Mouse (Mus musculus) heart, embryonic 16.5 days (tissue): ENCODE data around the gene Gm20388. TPM values are rescaled to one million over a fixed set of nuclear protein-coding genes. Genes with fewer than 3 reads are reported as not detected.
A peak's percentile ranks its signal among the peaks of the same experiment; 100 is the strongest.

Experiments used
- ATAC-seq: fragments of 200-750 bp; cut with Nextera tagmentation; replicated peaks from 2 replicates; pipeline ENCODE4 v1.8.0; 2017; ENCODE audit warnings: moderate number of reproducible peaks; ENCODE audit not compliant: insufficient read depth, low FRiP score; ENCODE audit errors: extremely low read depth
- H3K27ac ChIP-seq: fragments of 300-500 bp; sonication (generic); 2 replicates; pipeline ENCODE4 v1.5.1; 2014; ENCODE audit warnings: mild to moderate bottlenecking, low read length, control low read depth, moderate library complexity
- H3K27me3 ChIP-seq: fragments of 300-500 bp; sonication (generic); 2 replicates; pipeline ENCODE4 v1.6.1; 2014; ENCODE audit warnings: low read length, mixed read lengths; ENCODE audit not compliant: control insufficient read depth, insufficient read depth
- H3K36me3 ChIP-seq: fragments of 300-500 bp; sonication (generic); 2 replicates; pipeline ENCODE4 v1.6.1; 2014; ENCODE audit not compliant: control insufficient read depth, insufficient read depth
- H3K4me1 ChIP-seq: fragments of 300-500 bp; sonication (generic); 2 replicates; pipeline ENCODE4 v1.6.1; 2014; ENCODE audit warnings: low read length, mixed read lengths; ENCODE audit not compliant: control insufficient read depth, insufficient read depth
- H3K4me2 ChIP-seq: fragments of 300-500 bp; sonication (generic); 2 replicates; pipeline ENCODE4 v1.6.1; 2014; ENCODE audit warnings: low read depth, mild to moderate bottlenecking, control low read depth, low read length
- H3K4me3 ChIP-seq: fragments of 300-500 bp; sonication (generic); 2 replicates; pipeline ENCODE4 v1.5.1; 2014; ENCODE audit warnings: mild to moderate bottlenecking, control low read depth, low read length
- H3K9ac ChIP-seq: fragments of 300-500 bp; sonication (generic); 2 replicates; pipeline ENCODE4 v1.6.1; 2014; ENCODE audit warnings: low read length, control low read depth
- H3K9me3 ChIP-seq: fragments of 300-500 bp; sonication (generic); replicated peaks from 2 replicates; pipeline ENCODE4 v1.6.1; 2016; ENCODE audit warnings: low read length; ENCODE audit not compliant: control insufficient read depth
- WGBS: fragments of 180-500 bp; shearing (Covaris S2); extraction: QIAGEN DNeasy Blood & Tissue Kit; methylation state at CpG from one replicate; pipeline ENCODE4 v1.1.7; 2014; 5-methylcytosine and 5-hydroxymethylcytosine counted together
- polyA plus RNA-seq: library from polyadenylated mRNA; unstranded; fragments of >200 nt; fragmentation: Nextera tagmentation; extraction: Ambion mirVana; gene quantifications from 2 replicates; pipeline ENCODE4 v1.2.1, GENCODE M21; 2015

The Gm20388 gene
- polyA plus RNA-seq, 1 experiment from 2014 or later = 4.5 TPM

- Histone ChIP-seq H3K27ac (no peak overlapping the region), H3K4me2 (no peak overlapping the region), H3K9ac (no peak overlapping the region), H3K4me3 (no peak overlapping the region), H3K27me3 (no peaks in the 10 kb centered on the region), H3K9me3 (no peaks in the 10 kb centered on the region), H3K4me1 (no peaks in the 10 kb centered on the region), H3K36me3 (peaks cover 67% of the 10 kb centered on the region)
- ATAC-seq = no peak
- 66% methylated on average over 9 of the region's 9 CpGs for WGBS
Measured at GRCm38 (mm10) chr8:122405146-122405805, 2494.6 kb downstream of the Gm20388 start.

- Histone ChIP-seq H3K27ac (no peak overlapping the region), H3K36me3 (peaks cover 70% of the 10 kb centered on the region), H3K4me2 (no peak overlapping the region), H3K4me1 (no peaks in the 10 kb centered on the region), H3K9me3 (no peaks in the 10 kb centered on the region), H3K4me3 (no peak overlapping the region), H3K27me3 (no peaks in the 10 kb centered on the region), H3K9ac (no peak overlapping the region)
- ATAC-seq = no peak
- 86% methylated on average over 7 of the region's 7 CpGs for WGBS
Measured at GRCm38 (mm10) chr8:122407678-122408077, 2497.0 kb downstream of the Gm20388 start.

- Histone ChIP-seq H3K4me3 (no peak overlapping the region), H3K4me2 (no peak overlapping the region), H3K27ac (no peak overlapping the region), H3K9me3 (no peaks in the 10 kb centered on the region), H3K4me1 (no peaks in the 10 kb centered on the region), H3K36me3 (peaks cover 64% of the 10 kb centered on the region), H3K9ac (no peak overlapping the region), H3K27me3 (no peaks in the 10 kb centered on the region)
- WGBS = 81% methylated on average over 9 of the region's 9 CpGs
- no peak; the same call in 1 of the 2 replicates for ATAC-seq
Measured at GRCm38 (mm10) chr8:122414311-122414710, 2503.7 kb downstream of the Gm20388 start.

GRCm38 (mm10) chr8:122415554-122415953, 2504.9 kb downstream of the Gm20388 start:
- no peak overlapping the region for H3K4me2 ChIP-seq
- no peak overlapping the region for H3K9ac ChIP-seq
- 83% methylated on average over 6 of the region's 6 CpGs for WGBS
- no peaks in the 10 kb centered on the region for H3K27me3 ChIP-seq
- 0 out of 2 replicates have a peak, but pooled peaks cover 2% of the 10 kb centered on the region for H3K4me1 ChIP-seq
- no peak overlapping the region for H3K27ac ChIP-seq
- no peaks in the 10 kb centered on the region for H3K9me3 ChIP-seq
- no peak for ATAC-seq
- no peak overlapping the region for H3K4me3 ChIP-seq
- peaks cover 54% of the 10 kb centered on the region for H3K36me3 ChIP-seq

- ATAC-seq = no peak
- H3K4me3 ChIP-seq = no peak overlapping the region
- H3K27me3 ChIP-seq = no peaks in the 10 kb centered on the region
- H3K27ac ChIP-seq = no peak overlapping the region
- no peak overlapping the region for H3K9ac ChIP-seq
- WGBS = 43% methylated on average over 9 of the region's 9 CpGs
- H3K36me3 ChIP-seq = peaks cover 20% of the 10 kb centered on the region
- H3K9me3 ChIP-seq = no peaks in the 10 kb centered on the region
- no peak overlapping the region for H3K4me2 ChIP-seq
- H3K4me1 ChIP-seq = peaks cover 13% of the 10 kb centered on the region
Measured at GRCm38 (mm10) chr8:122419881-122420555, 2509.4 kb downstream of the Gm20388 start.

- 69% methylated on average over 14 of the region's 14 CpGs for WGBS
- no peak for ATAC-seq
- Histone ChIP-seq H3K4me3 (no peak within 1 kb of the TSS), H3K36me3 (peaks cover 12% of the 10 kb centered on the region; the same call in 1 of the 2 replicates), H3K4me1 (peaks cover 13% of the 10 kb centered on the region), H3K4me2 (no peak within 1 kb of the TSS), H3K9ac (no peak within 1 kb of the TSS), H3K27me3 (no peaks in the 10 kb centered on the region), H3K27ac (no peak within 1 kb of the TSS), H3K9me3 (no peaks in the 10 kb centered on the region)
Measured at GRCm38 (mm10) chr8:122421376-122422070, 2510.9 kb downstream of the Gm20388 start, which contains the start of gene Il17c. Il17c (plus strand) TSS chr8:122422020.

- ATAC-seq = no peak
- H3K4me1 ChIP-seq = peaks cover 13% of the 10 kb centered on the region
- peaks cover 5% of the 10 kb centered on the region; the same call in 1 of the 2 replicates for H3K36me3 ChIP-seq
- no peaks in the 10 kb centered on the region for H3K27me3 ChIP-seq
- no peak overlapping the region for H3K4me3 ChIP-seq
- H3K9me3 ChIP-seq = no peaks in the 10 kb centered on the region
- no peak overlapping the region for H3K4me2 ChIP-seq
- no peak overlapping the region for H3K27ac ChIP-seq
- H3K9ac ChIP-seq = no peak overlapping the region
- WGBS = 80% methylated on average over 24 of the region's 24 CpGs
Measured at GRCm38 (mm10) chr8:122423217-122423616, 2512.6 kb downstream of the Gm20388 start.

- no peak overlapping the region for H3K9ac ChIP-seq
- no peaks in the 10 kb centered on the region for H3K9me3 ChIP-seq
- H3K27ac ChIP-seq = no peak overlapping the region
- no peak overlapping the region for H3K4me2 ChIP-seq
- ATAC-seq = 0 out of 2 replicates have a peak, but pooled peaks have one; percentile 49
- 21% methylated on average over 5 of the region's 5 CpGs for WGBS
- H3K4me1 ChIP-seq = peaks cover 13% of the 10 kb centered on the region
- H3K4me3 ChIP-seq = no peak overlapping the region
- no peaks in the 10 kb centered on the region for H3K27me3 ChIP-seq
- H3K36me3 ChIP-seq = peaks cover 2% of the 10 kb centered on the region; the same call in 1 of the 2 replicates
Measured at GRCm38 (mm10) chr8:122423659-122424058, 2513.0 kb downstream of the Gm20388 start.

- Histone ChIP-seq H3K4me3 (no peak overlapping the region), H3K4me1 (peaks cover 10% of the 10 kb centered on the region), H3K9me3 (no peaks in the 10 kb centered on the region), H3K27me3 (no peaks in the 10 kb centered on the region), H3K4me2 (no peak overlapping the region), H3K27ac (no peak overlapping the region), H3K9ac (no peak overlapping the region), H3K36me3 (no peaks in the 10 kb centered on the region; the same call in 1 of the 2 replicates)
- ATAC-seq = no peak
- 58% methylated on average over 9 of the region's 9 CpGs for WGBS
Measured at GRCm38 (mm10) chr8:122426145-122426544, 2515.5 kb downstream of the Gm20388 start.
